Mouse (Mus musculus): ENCODE data around the gene Metap2. TPM values are rescaled to one million over a fixed set of nuclear protein-coding genes. Genes with fewer than 3 reads are reported as not detected.
A peak's percentile ranks its signal among the peaks of the same experiment; 100 is the strongest.

Gene Metap2
- polyA plus RNA-seq, 1 experiment from 2014 or later, result 290 TPM

GRCm38 (mm10) chr10:93909811-93910446, 13.0 kb upstream of the Metap2 start:
- Histone ChIP-seq H3K4me2 (no peak overlapping the region), H3K27me3 (replicated peaks) (no peaks in the 10 kb centered on the region), H3K27ac (0 out of 2 replicates have a peak overlapping the region, but pooled peaks have one; percentile 22), H3K36me3 (no peaks in the 10 kb centered on the region), H3K9me3 (replicated peaks) (no peaks in the 10 kb centered on the region), H3K4me1 (peaks cover 54% of the 10 kb centered on the region), H3K4me3 (no peak overlapping the region), H3K9ac (no peak overlapping the region)
- WGBS (ENCODE audit: insufficient replicate concordance), result 73% methylated on average over 5 of the region's 5 CpGs
- ATAC-seq, result peak; percentile 50; the same call in 1 of the 2 replicates

- Histone ChIP-seq H3K4me3 (no peak overlapping the region), H3K9me3 (replicated peaks) (no peaks in the 10 kb centered on the region), H3K4me2 (no peak overlapping the region), H3K36me3 (no peaks in the 10 kb centered on the region), H3K4me1 (peaks cover 51% of the 10 kb centered on the region), H3K9ac (no peak overlapping the region), H3K27me3 (replicated peaks) (no peaks in the 10 kb centered on the region), H3K27ac (no peak overlapping the region)
- ATAC-seq, result no peak
- 56% methylated on average over 1 of the region's 1 CpGs for WGBS (ENCODE audit: insufficient replicate concordance)
Observed at GRCm38 (mm10) chr10:93909015-93909414, 12.1 kb upstream of the Metap2 start.

GRCm38 (mm10) chr10:93908540-93908939, 11.6 kb upstream of the Metap2 start:
- Histone ChIP-seq H3K27me3 (replicated peaks) (no peaks in the 10 kb centered on the region), H3K36me3 (no peaks in the 10 kb centered on the region), H3K4me3 (no peak overlapping the region), H3K4me2 (no peak overlapping the region), H3K4me1 (peaks cover 52% of the 10 kb centered on the region), H3K9ac (no peak overlapping the region), H3K27ac (no peak overlapping the region), H3K9me3 (replicated peaks) (no peaks in the 10 kb centered on the region)
- WGBS (ENCODE audit: insufficient replicate concordance), result 60% methylated on average over 7 of the region's 7 CpGs
- ATAC-seq, result no peak

GRCm38 (mm10) chr10:93907376-93907775, 10.5 kb upstream of the Metap2 start:
- no peak for ATAC-seq
- Histone ChIP-seq H3K4me1 (peaks cover 42% of the 10 kb centered on the region), H3K27me3 (replicated peaks) (no peaks in the 10 kb centered on the region), H3K9me3 (replicated peaks) (no peaks in the 10 kb centered on the region), H3K4me3 (no peak overlapping the region), H3K9ac (no peak overlapping the region), H3K27ac (no peak overlapping the region), H3K4me2 (no peak overlapping the region), H3K36me3 (no peaks in the 10 kb centered on the region)
- 58% methylated on average over 10 of the region's 10 CpGs for WGBS (ENCODE audit: insufficient replicate concordance)

GRCm38 (mm10) chr10:93899907-93900306, 3.0 kb upstream of the Metap2 start:
- Histone ChIP-seq H3K27me3 (replicated peaks) (peaks cover 14% of the 10 kb centered on the region), H3K4me1 (peaks cover 23% of the 10 kb centered on the region), H3K36me3 (no peaks in the 10 kb centered on the region), H3K27ac (no peak overlapping the region), H3K9ac (no peak overlapping the region), H3K4me2 (no peak overlapping the region), H3K4me3 (no peak overlapping the region), H3K9me3 (replicated peaks) (no peaks in the 10 kb centered on the region)
- no peak for ATAC-seq
- WGBS (ENCODE audit: insufficient replicate concordance), result 64% methylated on average over 11 of the region's 11 CpGs

GRCm38 (mm10) chr10:93899303-93899702, 2.4 kb upstream of the Metap2 start:
- ATAC-seq, result no peak

GRCm38 (mm10) chr10:93892551-93892950, 4.3 kb downstream of the Metap2 start:
- Histone ChIP-seq H3K36me3 (peaks cover 9% of the 10 kb centered on the region), H3K27ac (peak overlapping the region; percentile 98), H3K9me3 (replicated peaks) (no peaks in the 10 kb centered on the region), H3K4me3 (no peak overlapping the region), H3K4me1 (peaks cover 63% of the 10 kb centered on the region), H3K27me3 (replicated peaks) (no peaks in the 10 kb centered on the region), H3K9ac (no peak overlapping the region), H3K4me2 (peak overlapping the region; percentile 23)
- peak; percentile 70 for ATAC-seq
- WGBS (ENCODE audit: insufficient replicate concordance), result 53% methylated on average over 4 of the region's 4 CpGs

More at GRCm38 (mm10) chr10:93899303-93899702, 2.4 kb upstream of the Metap2 start:
- Histone ChIP-seq H3K36me3 (no peaks in the 10 kb centered on the region), H3K9ac (no peak overlapping the region), H3K9me3 (replicated peaks) (no peaks in the 10 kb centered on the region), H3K27me3 (replicated peaks) (peaks cover 14% of the 10 kb centered on the region), H3K4me3 (no peak overlapping the region), H3K27ac (no peak overlapping the region), H3K4me2 (no peak overlapping the region), H3K4me1 (peaks cover 27% of the 10 kb centered on the region)
- 52% methylated on average over 2 of the region's 2 CpGs for WGBS (ENCODE audit: insufficient replicate concordance)

GRCm38 (mm10) chr10:93891031-93891430, 5.9 kb downstream of the Metap2 start:
- Histone ChIP-seq H3K27ac (peak overlapping the region; percentile 98), H3K4me1 (peaks cover 78% of the 10 kb centered on the region), H3K9ac (peak overlapping the region; percentile 98), H3K27me3 (replicated peaks) (no peaks in the 10 kb centered on the region), H3K36me3 (peaks cover 24% of the 10 kb centered on the region), H3K9me3 (replicated peaks) (no peaks in the 10 kb centered on the region), H3K4me2 (peak overlapping the region; percentile 87), H3K4me3 (peak overlapping the region; percentile 98)
- ATAC-seq, result peak; percentile 85
- WGBS (ENCODE audit: insufficient replicate concordance), result 35% methylated on average over 1 of the region's 1 CpGs

- Histone ChIP-seq H3K27ac (peak overlapping the region; percentile 98), H3K4me2 (peak overlapping the region; percentile 87), H3K27me3 (replicated peaks) (no peaks in the 10 kb centered on the region), H3K4me1 (peaks cover 82% of the 10 kb centered on the region), H3K9ac (peak overlapping the region; percentile 98), H3K36me3 (peaks cover 28% of the 10 kb centered on the region), H3K9me3 (replicated peaks) (no peaks in the 10 kb centered on the region), H3K4me3 (peak overlapping the region; percentile 98)
- no peak for ATAC-seq
- WGBS (ENCODE audit: insufficient replicate concordance), result 45% methylated on average over 4 of the region's 4 CpGs
Observed at GRCm38 (mm10) chr10:93890565-93890964, 6.3 kb downstream of the Metap2 start.

GRCm38 (mm10) chr10:93889976-93890375, 6.9 kb downstream of the Metap2 start:
- no peaks in the 10 kb centered on the region for H3K27me3 ChIP-seq (replicated peaks)
- no peak for ATAC-seq
- H3K4me1 ChIP-seq, result peaks cover 83% of the 10 kb centered on the region
- peak overlapping the region; percentile 98 for H3K4me3 ChIP-seq
- H3K9me3 ChIP-seq (replicated peaks), result no peaks in the 10 kb centered on the region
- WGBS (ENCODE audit: insufficient replicate concordance), result 3% methylated on average over 22 of the region's 22 CpGs
- H3K36me3 ChIP-seq, result peaks cover 34% of the 10 kb centered on the region
- H3K27ac ChIP-seq, result peak overlapping the region; percentile 98
- H3K4me2 ChIP-seq, result peak overlapping the region; percentile 87
- peak overlapping the region; percentile 98 for H3K9ac ChIP-seq

GRCm38 (mm10) chr10:93889579-93889950, 7.3 kb downstream of the Metap2 start:
- no peaks in the 10 kb centered on the region for H3K27me3 ChIP-seq (replicated peaks)
- H3K4me1 ChIP-seq, result peaks cover 83% of the 10 kb centered on the region
- WGBS (ENCODE audit: insufficient replicate concordance), result 0% methylated on average over 24 of the region's 30 CpGs

GRCm38 (mm10) chr10:93888935-93889578, 7.8 kb downstream of the Metap2 start:
- Histone ChIP-seq H3K4me2 (peak overlapping the region; percentile 87), H3K27ac (peak overlapping the region; percentile 98), H3K36me3 (peaks cover 44% of the 10 kb centered on the region), H3K4me3 (peak overlapping the region; percentile 98), H3K9me3 (replicated peaks) (no peaks in the 10 kb centered on the region), H3K4me1 (peaks cover 84% of the 10 kb centered on the region), H3K9ac (peak overlapping the region; percentile 98), H3K27me3 (replicated peaks) (no peaks in the 10 kb centered on the region)
- WGBS (ENCODE audit: insufficient replicate concordance), result under 1% methylated on average over 38 of the region's 38 CpGs
- peak; percentile 16; the same call in 1 of the 2 replicates for ATAC-seq

More at GRCm38 (mm10) chr10:93889579-93889950, 7.3 kb downstream of the Metap2 start:
- H3K9ac ChIP-seq, result peak overlapping the region; percentile 98
- peak overlapping the region; percentile 98 for H3K27ac ChIP-seq
- H3K4me2 ChIP-seq, result peak overlapping the region; percentile 87
- peak; percentile 82 for ATAC-seq
- H3K9me3 ChIP-seq (replicated peaks), result no peaks in the 10 kb centered on the region
- peaks cover 38% of the 10 kb centered on the region for H3K36me3 ChIP-seq
- H3K4me3 ChIP-seq, result peak overlapping the region; percentile 98
